ENCODE assay signal across 13 mouse cellular contexts in genomic region chr6:54042142-54042541, GRCm38 (mm10). TPM values are rescaled to one million over a fixed set of nuclear protein-coding genes. Genes with fewer than 3 reads are reported as not detected.
DNase-seq lines count a peak whose midpoint lies in the region; ATAC-seq and TF ChIP-seq lines count a peak whose summit lies in the region.
"Had no signal": no experiment of that assay in that cellular context is flagged by ENCODE, and none has a peak within 500 bp of the region (broad histone marks: within the 10 kb centered on the region; RNA-seq: fewer than 3 reads in every experiment).

No protein-coding gene starts in this region.

- no peak for TF ChIP-seq CTCF in liver, adult 2 months (IDR thresholded peaks at IDR 0.05; ENCODE audit: low read depth, low read length)

- TF ChIP-seq POLR2A in liver, adult 2 months (IDR thresholded peaks at IDR 0.05; ENCODE audit: extremely low read depth, insufficient read depth, low read length) = no peak

- peak; percentile 51 for DNase-seq in adrenal gland, adult 2 months
- no peak for DNase-seq in adrenal gland, adult 18-20 months (ENCODE audit: low spot score in 2 of 2)
- DNase-seq in liver, adult 2 months (ENCODE audit: extremely low read depth, low read depth, low spot score) = peak; percentile 68
- DNase-seq in retina, embryonic 14.5 days (ENCODE audit: low spot score) = peak; percentile 58
- no peak for DNase-seq in heart, adult 9 months (ENCODE audit: low spot score in 2 of 2)
- DNase-seq: gastrocnemius, postnatal 36 days; lung, adult 18-20 months had no signal

- no peak overlapping the region for H3K27ac ChIP-seq in liver, adult 2 months (replicated peaks; ENCODE audit: insufficient read depth, low read depth, low read length)
- no peak overlapping the region for H3K27ac ChIP-seq in liver, embryonic 12.5 days
- no peak overlapping the region for H3K27ac ChIP-seq in hindbrain, embryonic 15.5 days (replicated peaks)
- H3K27ac ChIP-seq in heart, embryonic 11.5 days (ENCODE audit: low read depth, low read length) = no peak overlapping the region
- H3K27ac ChIP-seq: embryonic facial prominence, embryonic 15.5 days; left cerebral cortex, adult 2 months had no signal

- peaks cover 5% of the 10 kb centered on the region; the same call in 1 of the 2 replicates for H3K79me2 ChIP-seq in liver, adult 2 months (ENCODE audit: control insufficient read depth, insufficient read depth, low read length)

- H3K4me3 ChIP-seq in liver, adult 2 months (ENCODE audit: insufficient read depth, low read depth, low read length) = no peak overlapping the region
- no peak overlapping the region for H3K4me3 ChIP-seq in liver, embryonic 12.5 days
- H3K4me3 ChIP-seq in hindbrain, embryonic 15.5 days = peak overlapping the region; percentile 81; the same call in 1 of the 2 replicates
- H3K4me3 ChIP-seq in heart, embryonic 11.5 days (ENCODE audit: low read depth, low read length) = no peak overlapping the region
- H3K4me3 ChIP-seq: embryonic facial prominence, embryonic 15.5 days had no signal

- no peaks in the 10 kb centered on the region for H3K9me3 ChIP-seq in liver, embryonic 12.5 days (replicated peaks)
- no peaks in the 10 kb centered on the region for H3K9me3 ChIP-seq in hindbrain, embryonic 15.5 days
- H3K9me3 ChIP-seq in heart, embryonic 11.5 days (replicated peaks; ENCODE audit: control insufficient read depth, low read length) = no peaks in the 10 kb centered on the region
- H3K9me3 ChIP-seq: embryonic facial prominence, embryonic 15.5 days had no signal

- H3K36me3 ChIP-seq in liver, adult 2 months (ENCODE audit: control insufficient read depth, insufficient read depth, low read length) = no peaks in the 10 kb centered on the region
- no peaks in the 10 kb centered on the region for H3K36me3 ChIP-seq in liver, embryonic 12.5 days
- no peaks in the 10 kb centered on the region for H3K36me3 ChIP-seq in hindbrain, embryonic 15.5 days
- H3K36me3 ChIP-seq in heart, embryonic 11.5 days (ENCODE audit: control insufficient read depth, insufficient read depth, low read length) = no peaks in the 10 kb centered on the region
- H3K36me3 ChIP-seq: embryonic facial prominence, embryonic 15.5 days had no signal

- H3K4me1 ChIP-seq in liver, adult 2 months (ENCODE audit: control insufficient read depth, insufficient read depth, low read length) = peaks cover 25% of the 10 kb centered on the region
- peaks cover 8% of the 10 kb centered on the region; the same call in 1 of the 2 replicates for H3K4me1 ChIP-seq in liver, embryonic 12.5 days
- H3K4me1 ChIP-seq in hindbrain, embryonic 15.5 days (replicated peaks) = peaks cover 35% of the 10 kb centered on the region
- H3K4me1 ChIP-seq in heart, embryonic 11.5 days (ENCODE audit: control insufficient read depth, insufficient read depth, low read length) = peaks cover 4% of the 10 kb centered on the region; the same call in 1 of the 2 replicates

- no peak overlapping the region for H3K4me2 ChIP-seq in liver, embryonic 12.5 days
- H3K4me2 ChIP-seq in hindbrain, embryonic 15.5 days = peak overlapping the region; percentile 90
- H3K4me2 ChIP-seq in heart, embryonic 11.5 days = no peak overlapping the region
- H3K4me2 ChIP-seq: embryonic facial prominence, embryonic 15.5 days had no signal

- 23% methylated on average over 1 of the region's 1 CpGs for WGBS in liver, adult 2 months
- 54% methylated on average over 1 of the region's 1 CpGs for WGBS in liver, embryonic 12.5 days (ENCODE audit: insufficient replicate concordance)
- 83% methylated on average over 1 of the region's 1 CpGs for WGBS in hindbrain, embryonic 15.5 days
- WGBS in heart, embryonic 11.5 days (ENCODE audit: insufficient replicate concordance) = 59% methylated on average over 1 of the region's 1 CpGs

- H3K27me3 ChIP-seq in liver, adult 2 months (ENCODE audit: control insufficient read depth, insufficient read depth, low read length) = no peaks in the 10 kb centered on the region
- H3K27me3 ChIP-seq in liver, embryonic 12.5 days (replicated peaks) = peaks cover 60% of the 10 kb centered on the region
- no peaks in the 10 kb centered on the region for H3K27me3 ChIP-seq in hindbrain, embryonic 15.5 days
- peaks cover 21% of the 10 kb centered on the region for H3K27me3 ChIP-seq in heart, embryonic 11.5 days (ENCODE audit: control insufficient read depth, insufficient read depth, low read length)

- no peak overlapping the region for H3K9ac ChIP-seq in liver, adult 2 months (ENCODE audit: low read depth, low read length)
- H3K9ac ChIP-seq in liver, embryonic 12.5 days = no peak overlapping the region
- no peak overlapping the region for H3K9ac ChIP-seq in hindbrain, embryonic 15.5 days
- no peak overlapping the region for H3K9ac ChIP-seq in heart, embryonic 11.5 days (ENCODE audit: low read depth, low read length)
- H3K9ac ChIP-seq: embryonic facial prominence, embryonic 15.5 days had no signal

- no peak for ATAC-seq in liver, embryonic 12.5 days
- no peak for ATAC-seq in hindbrain, embryonic 15.5 days (ENCODE audit: low FRiP score, low read depth)
- ATAC-seq in heart, embryonic 11.5 days (replicated peaks; ENCODE audit: insufficient number of reproducible peaks, low FRiP score, low TSS enrichment) = no peak

RNA-seq across cellular contexts. Expression of gene Chn2, which starts 2.8 kb away (rescaled TPM):
- total RNA-seq in adrenal gland, adult 2 months (2021) = 10 to 100 TPM in 1 of 2 experiments, 1 to 10 TPM in 1; 9.2 to 13.7 TPM
- polyA plus RNA-seq in adrenal gland, adult 2 months (2012; rRNA removed) = 11.5 and 29.3 TPM in 2 replicates
- total RNA-seq in adrenal gland, adult 18-20 months (2021) = 10 to 100 TPM in 1 of 2 experiments, 1 to 10 TPM in 1; 7.7 to 12.5 TPM
- 36.2 and 46.2 TPM in 2 replicates for total RNA-seq in liver, adult 2 months (2014; rRNA removed)
- polyA plus RNA-seq in liver, adult 2 months (2012; rRNA removed) = 35.6 and 37.3 TPM in 2 replicates
- 4.9 and 5.9 TPM in 2 replicates for polyA plus RNA-seq in liver, embryonic 12.5 days (2016; fragmentation: Nextera tagmentation; extraction: Ambion mirVana)
- 24.6 and 32.5 TPM in 2 replicates for polyA plus RNA-seq in hindbrain, embryonic 15.5 days (2015; fragmentation: Nextera tagmentation; extraction: Ambion mirVana)
- 5.9 and 6.2 TPM in 2 replicates for polyA plus RNA-seq in heart, embryonic 11.5 days (2014; fragmentation: Nextera tagmentation; extraction: Ambion mirVana)
- total RNA-seq: MEL had no signal

Comparison
In these comparisons a context has a peak if more than half of its experiments do, and no peak if none do; other contexts are left out.
1. DNase-seq: peak in adrenal gland, adult 2 months (single experiment), liver, adult 2 months (single experiment) and retina, embryonic 14.5 days (single experiment); none in adrenal gland, adult 18-20 months (0 of 2) and heart, adult 9 months (0 of 2).